Mouse (Mus musculus) midbrain, embryonic 12.5 days (tissue): Measurements from ENCODE around the gene Ghrh. TPM values are rescaled to one million over a fixed set of nuclear protein-coding genes. Genes with fewer than 3 reads are reported as not detected.
A peak's percentile ranks its signal among the peaks of the same experiment; 100 is the strongest.

Experiments
- ATAC-seq: fragments of 200-750 bp; cut with Nextera tagmentation; 2 replicates; pipeline ENCODE4 v1.8.0; 2017; ENCODE audit warnings: low read depth, moderate TSS enrichment, moderate library complexity; ENCODE audit not compliant: low FRiP score
- H3K27ac ChIP-seq: fragments of 300-500 bp; sonication (generic); replicated peaks from 2 replicates; pipeline ENCODE4 v1.5.1; 2016; ENCODE audit warnings: mild to moderate bottlenecking
- H3K27me3 ChIP-seq: fragments of 300-500 bp; sonication (generic); 2 replicates; pipeline ENCODE4 v1.6.1; 2016; ENCODE audit warnings: mild to moderate bottlenecking
- H3K36me3 ChIP-seq: fragments of 300-500 bp; sonication (generic); 2 replicates; pipeline ENCODE4 v1.6.1; 2016
- H3K4me1 ChIP-seq: fragments of 300-500 bp; sonication (generic); 2 replicates; pipeline ENCODE4 v1.6.1; 2016
- H3K4me2 ChIP-seq: fragments of 300-500 bp; sonication (generic); replicated peaks from 2 replicates; pipeline ENCODE4 v1.6.1; 2016; ENCODE audit warnings: mild to moderate bottlenecking, moderate library complexity
- H3K4me3 ChIP-seq: fragments of 300-500 bp; sonication (generic); 2 replicates; pipeline ENCODE4 v1.5.1; 2016; ENCODE audit warnings: mild to moderate bottlenecking
- H3K9ac ChIP-seq: fragments of 300-500 bp; sonication (generic); replicated peaks from 2 replicates; pipeline ENCODE4 v1.6.1; 2016; ENCODE audit warnings: mild to moderate bottlenecking, moderate library complexity
- H3K9me3 ChIP-seq: fragments of 300-500 bp; sonication (generic); 2 replicates; pipeline ENCODE4 v1.6.1; 2016; ENCODE audit warnings: mild to moderate bottlenecking
- WGBS: fragments of 180-500 bp; shearing (Covaris S2); methylation state at CpG from one replicate; pipeline ENCODE4 v1.1.7; 2016; 5-methylcytosine and 5-hydroxymethylcytosine counted together
- polyA plus RNA-seq: library from polyadenylated mRNA; unstranded; fragments of >200 nt; fragmentation: Nextera tagmentation; extraction: Ambion mirVana; gene quantifications from 2 replicates; pipeline ENCODE4 v1.2.1, GENCODE M21; 2016

Ghrh gene
- polyA plus RNA-seq, 1 experiment from 2014 or later = 1.1 TPM

- no peak overlapping the region for H3K4me2 ChIP-seq
- peak overlapping the region; percentile 49 for H3K9ac ChIP-seq
- no peak overlapping the region for H3K4me3 ChIP-seq
- peak overlapping the region; percentile 93 for H3K27ac ChIP-seq
- no peaks in the 10 kb centered on the region for H3K27me3 ChIP-seq
- H3K4me1 ChIP-seq = peaks cover 56% of the 10 kb centered on the region
- 30% methylated on average over 5 of the region's 5 CpGs for WGBS
- H3K36me3 ChIP-seq = no peaks in the 10 kb centered on the region
- no peak for ATAC-seq
- H3K9me3 ChIP-seq = no peaks in the 10 kb centered on the region
Measured at GRCm38 (mm10) chr2:157342328-157342926, 4.9 kb downstream of the Ghrh start.

- Histone ChIP-seq H3K27ac (peak overlapping the region; percentile 93), H3K4me3 (no peak overlapping the region), H3K9me3 (no peaks in the 10 kb centered on the region), H3K4me1 (peaks cover 52% of the 10 kb centered on the region), H3K27me3 (0 out of 2 replicates have a peak, but pooled peaks cover 4% of the 10 kb centered on the region), H3K36me3 (no peaks in the 10 kb centered on the region), H3K9ac (peak overlapping the region; percentile 49), H3K4me2 (no peak overlapping the region)
- ATAC-seq = peak; percentile 38
- WGBS = 35% methylated on average over 11 of the region's 11 CpGs
Measured at GRCm38 (mm10) chr2:157341554-157342270, 5.6 kb downstream of the Ghrh start.

GRCm38 (mm10) chr2:157340221-157340741 lies 7.0 kb downstream of the Ghrh start:
- WGBS = 10% methylated on average over 7 of the region's 7 CpGs
- Histone ChIP-seq H3K9me3 (no peaks in the 10 kb centered on the region), H3K9ac (peak overlapping the region; percentile 50), H3K4me3 (no peak overlapping the region), H3K4me1 (peaks cover 52% of the 10 kb centered on the region), H3K4me2 (no peak overlapping the region), H3K36me3 (no peaks in the 10 kb centered on the region), H3K27me3 (0 out of 2 replicates have a peak, but pooled peaks cover 4% of the 10 kb centered on the region), H3K27ac (peak overlapping the region; percentile 93)
- ATAC-seq = peak; percentile 71

GRCm38 (mm10) chr2:157339532-157339931 lies 7.8 kb downstream of the Ghrh start:
- ATAC-seq = no peak
- peaks cover 52% of the 10 kb centered on the region for H3K4me1 ChIP-seq

GRCm38 (mm10) chr2:157338663-157339062 lies 8.6 kb downstream of the Ghrh start:
- H3K36me3 ChIP-seq = no peaks in the 10 kb centered on the region
- WGBS = 23% methylated on average over 5 of the region's 5 CpGs

More at GRCm38 (mm10) chr2:157339532-157339931, 7.8 kb downstream of the Ghrh start:
- no peaks in the 10 kb centered on the region for H3K36me3 ChIP-seq
- no peak overlapping the region for H3K4me3 ChIP-seq
- 0 out of 2 replicates have a peak, but pooled peaks cover 4% of the 10 kb centered on the region for H3K27me3 ChIP-seq
- peak overlapping the region; percentile 93 for H3K27ac ChIP-seq
- no peak overlapping the region for H3K4me2 ChIP-seq
- H3K9ac ChIP-seq = peak overlapping the region; percentile 39; the same call in 1 of the 2 replicates
- no peaks in the 10 kb centered on the region for H3K9me3 ChIP-seq
- WGBS = 65% methylated on average over 7 of the region's 7 CpGs

GRCm38 (mm10) chr2:157332059-157332458 lies 15.2 kb downstream of the Ghrh start:
- no peak overlapping the region for H3K9ac ChIP-seq
- no peak overlapping the region for H3K4me2 ChIP-seq
- peaks cover 31% of the 10 kb centered on the region for H3K4me1 ChIP-seq
- ATAC-seq = no peak
- no peak overlapping the region for H3K4me3 ChIP-seq
- H3K36me3 ChIP-seq = peaks cover 5% of the 10 kb centered on the region; the same call in 1 of the 2 replicates
- H3K27ac ChIP-seq = peak overlapping the region; percentile 60
- 0 out of 2 replicates have a peak, but pooled peaks cover 3% of the 10 kb centered on the region for H3K27me3 ChIP-seq
- H3K9me3 ChIP-seq = no peaks in the 10 kb centered on the region
- 74% methylated on average over 5 of the region's 5 CpGs for WGBS

More at GRCm38 (mm10) chr2:157338663-157339062, 8.6 kb downstream of the Ghrh start:
- no peak for ATAC-seq
- no peak overlapping the region for H3K9ac ChIP-seq
- no peak overlapping the region for H3K4me3 ChIP-seq
- H3K4me2 ChIP-seq = no peak overlapping the region
- 0 out of 2 replicates have a peak, but pooled peaks cover 4% of the 10 kb centered on the region for H3K27me3 ChIP-seq
- H3K27ac ChIP-seq = peak overlapping the region; percentile 11; the same call in 1 of the 2 replicates
- H3K9me3 ChIP-seq = no peaks in the 10 kb centered on the region
- H3K4me1 ChIP-seq = peaks cover 52% of the 10 kb centered on the region

GRCm38 (mm10) chr2:157328570-157328969 lies 18.7 kb downstream of the Ghrh start:
- peaks cover 31% of the 10 kb centered on the region for H3K4me1 ChIP-seq
- H3K9ac ChIP-seq = no peak overlapping the region
- no peaks in the 10 kb centered on the region for H3K27me3 ChIP-seq
- 5% methylated on average over 11 of the region's 11 CpGs for whole genome bisulfite sequencing
- peak; percentile 83 for ATAC-seq
- peak overlapping the region; percentile 81 for H3K27ac ChIP-seq
- no peaks in the 10 kb centered on the region for H3K9me3 ChIP-seq
- H3K36me3 ChIP-seq = peaks cover 38% of the 10 kb centered on the region
- no peak overlapping the region for H3K4me3 ChIP-seq
- H3K4me2 ChIP-seq = peak overlapping the region; percentile 18; the same call in 1 of the 2 replicates

GRCm38 (mm10) chr2:157328106-157328505 lies 19.2 kb downstream of the Ghrh start:
- Histone ChIP-seq H3K4me1 (peaks cover 29% of the 10 kb centered on the region), H3K9me3 (no peaks in the 10 kb centered on the region), H3K9ac (no peak overlapping the region), H3K27ac (peak overlapping the region; percentile 81), H3K4me2 (peak overlapping the region; percentile 18; the same call in 1 of the 2 replicates), H3K4me3 (no peak overlapping the region), H3K36me3 (peaks cover 43% of the 10 kb centered on the region), H3K27me3 (no peaks in the 10 kb centered on the region)
- WGBS = 8% methylated on average over 5 of the region's 5 CpGs
- peak; percentile 59 for ATAC-seq

GRCm38 (mm10) chr2:157325238-157325637 lies 22.1 kb downstream of the Ghrh start:
- Histone ChIP-seq H3K4me1 (peaks cover 22% of the 10 kb centered on the region), H3K4me2 (no peak overlapping the region), H3K9me3 (no peaks in the 10 kb centered on the region), H3K27me3 (no peaks in the 10 kb centered on the region), H3K36me3 (peaks cover 72% of the 10 kb centered on the region), H3K4me3 (no peak overlapping the region), H3K9ac (no peak overlapping the region), H3K27ac (no peak overlapping the region)
- no peak for ATAC-seq
- WGBS = 84% methylated on average over 2 of the region's 2 CpGs

- peaks cover 92% of the 10 kb centered on the region for H3K36me3 ChIP-seq
- no peak for ATAC-seq
Measured at GRCm38 (mm10) chr2:157322029-157322766, 25.1 kb downstream of the Ghrh start.

GRCm38 (mm10) chr2:157320886-157321285 lies 26.4 kb downstream of the Ghrh start:
- Histone ChIP-seq H3K9ac (no peak overlapping the region), H3K27ac (no peak overlapping the region), H3K36me3 (peaks cover 90% of the 10 kb centered on the region), H3K4me3 (no peak overlapping the region), H3K27me3 (no peaks in the 10 kb centered on the region), H3K4me1 (no peaks in the 10 kb centered on the region; the same call in 1 of the 2 replicates), H3K4me2 (no peak overlapping the region), H3K9me3 (no peaks in the 10 kb centered on the region)
- no peak for ATAC-seq
- WGBS = 47% methylated on average over 5 of the region's 5 CpGs

More at GRCm38 (mm10) chr2:157322029-157322766, 25.1 kb downstream of the Ghrh start:
- Histone ChIP-seq H3K4me1 (no peaks in the 10 kb centered on the region; the same call in 1 of the 2 replicates), H3K27me3 (no peaks in the 10 kb centered on the region), H3K27ac (no peak overlapping the region), H3K4me3 (no peak overlapping the region), H3K9ac (no peak overlapping the region), H3K9me3 (no peaks in the 10 kb centered on the region), H3K4me2 (no peak overlapping the region)
- 95% methylated on average over 5 of the region's 5 CpGs for WGBS
